Mouse (Mus musculus) B cell, adult 67 days (primary cell): Measurements from ENCODE around the gene Eif1b. TPM values are rescaled to one million over a fixed set of nuclear protein-coding genes. Genes with fewer than 3 reads are reported as not detected.

Experiments used
- total RNA-seq, 2 experiments: library from RNA; stranded (reverse); gene quantifications; 4 replicates each; pipeline ENCODE4 v1.2.4; 2023

The Eif1b gene
- 10 to 100 TPM; 52.4 TPM for total RNA-seq

DNA sequence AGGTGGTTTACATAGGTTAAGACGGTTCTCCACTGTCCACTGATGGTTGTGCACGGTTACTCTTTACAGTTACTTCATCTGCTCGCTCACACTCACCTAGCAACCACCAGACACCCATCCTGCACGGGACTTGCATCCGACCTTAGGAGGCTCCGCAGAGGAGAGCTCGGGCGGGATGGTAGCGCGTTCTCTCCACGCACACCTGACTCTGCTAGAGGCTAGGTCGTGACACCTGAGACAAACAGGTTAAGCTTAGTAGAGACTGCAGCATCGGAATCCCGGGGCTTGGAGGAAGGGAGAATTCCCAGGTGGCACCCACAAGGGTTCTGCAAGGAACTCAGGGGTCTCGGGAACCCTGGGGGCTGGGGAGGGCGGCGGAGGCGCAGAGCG is at the start of gene Eif1b:
Gene Eif1b (plus strand): TSS at position 223 of the 390 bp plus-strand sequence.

GRCm38 (mm10) chr9:120539662-120540251 is 47.7 kb downstream of the Eif1b start, which contains the start of gene Entpd3:
Entpd3 (plus strand) TSS chr9:120539818.

Other genes starting within 250 kb of the Eif1b start
- gene Myrip, start 190.7 kb upstream of the Eif1b start, total RNA-seq: not detected
- not detected for gene Entpd3, start 47.6 kb downstream of the Eif1b start, total RNA-seq
- gene Rpl14, start 79.2 kb downstream of the Eif1b start, total RNA-seq: 100 to 1,000 TPM; 818 to 840 TPM